Mouse (Mus musculus) E14TG2a.4 (cell line): ENCODE data around the gene Hist1h2bp.

ENCODE experiments used
- CTCF ChIP-seq: conservative IDR thresholded peaks from 2 replicates; pipeline ENCODE4 v1.5.1; 2014; ENCODE audit warnings: low read length
- POU5F1 ChIP-seq: IDR thresholded peaks from 2 replicates; pipeline ENCODE4 v1.6.1; 2014; ENCODE audit warnings: low read length, borderline replicate concordance

- TF ChIP-seq CTCF (no peak), POU5F1 (no peak)
Observed at GRCm38 (mm10) chr13:21783255-21783617, 4.0 kb upstream of the Hist1h2bp start, which contains the start of gene Hist1h3i.
